Mouse (Mus musculus) gastrocnemius, postnatal 36 days (tissue): ENCODE results near the gene Cxcl9. TPM values are rescaled to one million over a fixed set of nuclear protein-coding genes. Genes with fewer than 3 reads are reported as not detected.
A peak's percentile ranks its signal among the peaks of the same experiment; 100 is the strongest.

Experiments
- DNase-seq, 2 experiments: peaks; one replicate each; pipeline ENCODE4 v3.0.0; 2022
- intact Hi-C: fragments of 180-260 bp; cut with DNase I; formaldehyde crosslinking; loops from one replicate; pipeline ENCODE4 v1.15.1; 2025
- total RNA-seq, 2 experiments: library from RNA; stranded (reverse); gene quantifications; 2 replicates each; pipeline ENCODE4 v1.2.3; 2021

The Cxcl9 gene
- total RNA-seq, 2 experiments from 2014 or later = 0.41 to 0.47 TPM

- intact Hi-C loops = no loop called here
- no peak for DNase-seq
Measured at GRCm38 (mm10) chr5:92287840-92288239, 40.0 kb downstream of the Cxcl9 start.

GRCm38 (mm10) chr5:92283107-92283506, 44.8 kb downstream of the Cxcl9 start:
- intact Hi-C loops = no loop called here
- DNase-seq = no peak

- peak in 1 of 2 experiments; percentile 25 for DNase-seq
- intact Hi-C loops = no loop called here
Measured at GRCm38 (mm10) chr5:92282571-92282970, 45.3 kb downstream of the Cxcl9 start.

- no peak for DNase-seq
- intact Hi-C loops = no loop called here
Measured at GRCm38 (mm10) chr5:92278942-92279537, 48.8 kb downstream of the Cxcl9 start.

GRCm38 (mm10) chr5:92277437-92278394, 50.2 kb downstream of the Cxcl9 start, which contains the start of gene Naaa:
Gene Naaa, minus strand, starts transcription at chr5:92278170.
- intact Hi-C loops = no loop called here

More at GRCm38 (mm10) chr5:92277437-92278394, 50.2 kb downstream of the Cxcl9 start, which contains the start of gene Naaa:
- DNase-seq = peak; percentile 83 to 86

Other genes starting within 250 kb of the Cxcl9 start
- 10 to 100 TPM; 51.1 to 52.6 TPM for gene G3bp2, start 244.4 kb downstream of the Cxcl9 start, total RNA-seq
- gene Uso1, start 190.1 kb downstream of the Cxcl9 start, total RNA-seq = 10 to 100 TPM; 56.2 to 60.0 TPM
- not detected for gene U90926, start 112.7 kb downstream of the Cxcl9 start, total RNA-seq
- not detected for gene Ppef2, start 71.8 kb downstream of the Cxcl9 start, total RNA-seq
- 1 to 10 TPM; 4.4 to 5.3 TPM for gene Naaa, start 49.9 kb downstream of the Cxcl9 start, total RNA-seq
- gene Sdad1, start 17.6 kb downstream of the Cxcl9 start, total RNA-seq = 10 to 100 TPM; 13.4 to 18.1 TPM
- 100 to 1,000 TPM; 384 to 415 TPM for gene Art3, start 3.7 kb upstream of the Cxcl9 start, total RNA-seq
- gene Cxcl10, start 20.8 kb upstream of the Cxcl9 start, total RNA-seq = under 1 TPM in 1 of 2 experiments, not detected in 1; 0.23 TPM
- 1 to 10 TPM; 8.1 to 8.2 TPM for gene Nup54, start 107.1 kb upstream of the Cxcl9 start, total RNA-seq
- 10 to 100 TPM; 69.8 to 76.7 TPM for gene Scarb2, start 178.8 kb upstream of the Cxcl9 start, total RNA-seq
- gene Fam47e, start 227.0 kb upstream of the Cxcl9 start, total RNA-seq = not detected